Mouse (Mus musculus) lung, adult 2 months (tissue): ENCODE measurements at regions not wholly inside any gene's neighbourhood (a gene's known extent, or its start where the extent isn't known, plus 50 kb on each side); places are given as distances from the start of the nearest gene placed in this dataset.

Source experiments
- CTCF ChIP-seq: fragments of 200-500 bp; IDR thresholded peaks from 2 replicates; pipeline ENCODE4 v1.5.1; 2011; ENCODE audit warnings: mild to moderate bottlenecking, low read length, control low read depth; ENCODE audit not compliant: insufficient read depth
- POLR2A ChIP-seq: fragments of 200-500 bp; IDR thresholded peaks from 2 replicates; pipeline ENCODE4 v1.6.1; 2011; ENCODE audit warnings: low read depth, mild to moderate bottlenecking, control low read depth, low read length, borderline replicate concordance; ENCODE audit errors: extremely low read depth

DNA sequence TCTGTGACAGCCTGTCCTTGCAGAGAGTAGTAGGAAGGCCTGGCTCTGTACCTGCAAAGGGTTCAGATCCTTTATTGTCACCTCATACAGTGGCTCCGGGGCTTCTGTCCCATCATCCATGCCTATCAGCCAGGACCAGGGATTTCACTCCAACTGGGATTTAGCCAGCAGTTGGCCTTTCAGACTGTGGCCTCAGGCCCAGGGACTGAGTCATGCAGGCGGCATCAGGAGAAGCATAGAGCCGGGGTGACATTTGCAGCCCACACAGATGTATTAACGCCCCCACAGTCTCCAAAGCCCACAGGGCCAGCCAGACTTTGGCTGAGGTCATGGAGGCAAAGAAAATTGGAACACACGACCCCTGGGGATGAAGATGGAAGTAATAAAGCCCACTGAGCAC lies 222.9 kb downstream of the CK137956 start:
- no peak for TF ChIP-seq CTCF
- TF ChIP-seq POLR2A = no peak
